Mouse (Mus musculus) left cerebral cortex, adult 9 months (tissue): ENCODE measurements at regions not wholly inside any gene's neighbourhood (a gene's known extent, or its start where the extent isn't known, plus 50 kb on each side); places are given as distances from the start of the nearest gene placed in this dataset.

Source experiments
- DNase-seq, 2 experiments: peaks; one replicate each; pipeline ENCODE4 v3.0.0; 2022; ENCODE audit warnings: low spot score in 2 of 2

- DNase-seq: peak in 1 of 2 experiments; percentile 8
These were observed 656.8 kb upstream of the Tgif2lx2 start for GRCm38 (mm10) chrX:117770252-117770651.
